Mouse (Mus musculus): ENCODE measurements around the gene Prdm11. TPM values are rescaled to one million over a fixed set of nuclear protein-coding genes. Genes with fewer than 3 reads are reported as not detected.

Prdm11 gene
- total and polyA plus RNA-seq, 2 experiments from 2014 or later, result 3.5 to 14.9 TPM

DNA sequence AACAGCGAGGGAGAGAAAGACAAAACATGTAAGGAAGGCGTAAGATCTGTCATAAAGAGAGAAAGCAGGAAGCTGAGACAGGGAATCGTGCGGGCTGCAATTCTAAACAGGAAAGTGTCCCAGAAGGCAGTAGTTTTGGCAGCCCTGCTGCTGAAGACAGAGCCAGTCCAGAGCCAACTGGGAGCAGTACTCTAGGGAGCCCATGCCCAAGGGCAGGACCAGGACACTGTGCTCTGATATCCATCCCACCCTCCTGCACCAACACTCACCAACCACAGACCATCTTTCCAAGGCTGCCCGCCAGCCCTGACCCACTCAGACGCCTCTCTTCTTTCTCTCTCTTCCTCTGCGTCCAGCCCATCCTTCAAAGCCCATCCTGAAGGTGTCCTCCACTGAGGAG, 5.1 kb downstream of the Prdm11 start:
- TF ChIP-seq CTCF (IDR thresholded peaks at IDR 0.05; ENCODE audit: low read depth), result no peak
- ATAC-seq (no peak), DNase-seq (ENCODE audit: low spot score) (no peak)
- WGBS, result 64% methylated on average over 7 of the region's 7 CpGs
- Histone ChIP-seq H3K27me3 (ENCODE audit: insufficient read depth, low read length) (no peaks in the 10 kb centered on the region), H3K36me3 (ENCODE audit: insufficient read depth, low read length) (no peaks in the 10 kb centered on the region), H3K27ac (no peak overlapping the region), H3K4me3 (ENCODE audit: low read length) (no peak overlapping the region), H3K9ac (replicated peaks; ENCODE audit: low read length) (no peak overlapping the region), H3K9me3 (ENCODE audit: low read length) (no peaks in the 10 kb centered on the region), H3K4me1 (ENCODE audit: insufficient read depth, low read length) (peaks cover 24% of the 10 kb centered on the region; the same call in 1 of the 2 replicates), H3K4me2 (ENCODE audit: low read depth, low read length) (no peak overlapping the region)

DNA sequence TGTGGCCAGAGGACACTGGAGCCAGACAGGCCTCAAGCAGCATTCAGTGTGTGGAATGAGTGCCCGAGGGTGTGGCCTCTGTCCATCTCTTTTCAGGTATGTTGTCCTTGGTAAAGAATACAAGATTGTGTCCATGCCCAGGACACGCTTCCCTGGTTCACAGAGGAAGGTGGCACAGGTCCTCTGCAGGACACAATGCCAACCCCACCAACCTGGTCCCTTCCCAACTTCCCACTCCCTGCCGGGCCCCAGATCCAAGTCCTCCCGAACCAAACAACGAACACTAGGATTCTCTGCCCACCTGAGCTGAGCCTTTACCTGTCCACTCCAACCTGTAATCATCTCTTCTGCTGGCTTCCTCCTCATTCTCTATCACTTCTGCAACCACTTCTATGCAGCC, 6.3 kb downstream of the Prdm11 start:
- DNase-seq (ENCODE audit: low spot score) (no peak), ATAC-seq (no peak)
- no peak overlapping the region for H3K4me3 ChIP-seq (ENCODE audit: low read length)
- no peak overlapping the region for H3K9ac ChIP-seq (replicated peaks; ENCODE audit: low read length)
- no peaks in the 10 kb centered on the region for H3K27me3 ChIP-seq (ENCODE audit: insufficient read depth, low read length)
- H3K9me3 ChIP-seq (ENCODE audit: low read length), result no peaks in the 10 kb centered on the region
- peaks cover 20% of the 10 kb centered on the region; the same call in 1 of the 2 replicates for H3K4me1 ChIP-seq (ENCODE audit: insufficient read depth, low read length)
- no peak overlapping the region for H3K27ac ChIP-seq
- no peak for TF ChIP-seq CTCF (IDR thresholded peaks at IDR 0.05; ENCODE audit: low read depth)
- H3K36me3 ChIP-seq (ENCODE audit: insufficient read depth, low read length), result no peaks in the 10 kb centered on the region
- WGBS, result 93% methylated on average over 5 of the region's 5 CpGs
- no peak overlapping the region for H3K4me2 ChIP-seq (ENCODE audit: low read depth, low read length)

DNA sequence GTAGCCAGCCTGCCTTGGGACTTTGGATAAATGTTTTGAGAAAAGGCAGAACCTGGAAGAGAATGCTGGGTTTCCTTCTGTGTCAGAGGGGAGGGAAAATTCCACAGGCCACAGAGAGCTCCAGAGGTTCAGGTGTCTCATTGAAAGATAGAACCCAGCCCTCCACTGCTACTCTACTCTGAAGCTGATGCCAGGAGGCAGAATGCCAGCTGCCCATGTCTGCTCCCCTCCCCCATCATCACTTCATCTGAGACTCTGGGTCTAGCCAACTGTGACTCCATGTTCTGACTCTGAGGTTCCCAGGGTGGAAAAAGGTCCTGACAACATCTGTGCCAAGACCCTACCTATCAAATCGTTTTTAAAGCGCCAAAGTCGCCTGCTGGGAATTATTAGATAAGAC, 6.9 kb downstream of the Prdm11 start:
- H3K4me3 ChIP-seq (ENCODE audit: low read length), result no peak overlapping the region
- peaks cover 13% of the 10 kb centered on the region; the same call in 1 of the 2 replicates for H3K4me1 ChIP-seq (ENCODE audit: insufficient read depth, low read length)
- DNase-seq (ENCODE audit: low spot score) (peak; percentile 36), ATAC-seq (no peak)
- no peaks in the 10 kb centered on the region for H3K27me3 ChIP-seq (ENCODE audit: insufficient read depth, low read length)
- no peaks in the 10 kb centered on the region for H3K36me3 ChIP-seq (ENCODE audit: insufficient read depth, low read length)
- WGBS, result 72% methylated on average over 3 of the region's 3 CpGs
- H3K9ac ChIP-seq (replicated peaks; ENCODE audit: low read length), result no peak overlapping the region
- H3K27ac ChIP-seq, result no peak overlapping the region
- H3K9me3 ChIP-seq (ENCODE audit: low read length), result no peaks in the 10 kb centered on the region
- TF ChIP-seq CTCF (IDR thresholded peaks at IDR 0.05; ENCODE audit: low read depth), result no peak
- no peak overlapping the region for H3K4me2 ChIP-seq (ENCODE audit: low read depth, low read length)

DNA sequence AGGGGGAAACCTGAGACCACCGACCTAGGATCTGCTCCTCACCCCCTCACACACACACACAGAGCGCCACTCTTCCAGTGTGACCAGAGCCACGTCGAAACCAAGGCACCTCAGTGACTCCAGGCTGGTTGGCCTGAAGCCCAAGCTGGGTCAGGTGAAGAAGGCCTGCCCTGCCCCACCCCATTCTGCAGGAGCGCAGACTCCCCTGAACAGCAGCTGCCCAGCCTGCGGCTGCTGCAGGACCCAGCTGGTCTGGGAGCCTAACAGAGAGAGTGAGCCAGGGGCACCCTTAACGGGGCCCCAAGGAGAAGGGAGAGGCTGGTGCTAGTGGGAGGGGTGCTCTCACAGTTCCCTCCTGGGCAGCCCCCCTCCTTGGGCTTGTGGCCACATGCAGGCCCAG, 10.3 kb downstream of the Prdm11 start:
- no peak overlapping the region for H3K27ac ChIP-seq
- H3K4me1 ChIP-seq (ENCODE audit: insufficient read depth, low read length), result peaks cover 9% of the 10 kb centered on the region; the same call in 1 of the 2 replicates
- no peak for DNase-seq (ENCODE audit: low spot score)
- no peak for TF ChIP-seq CTCF (IDR thresholded peaks at IDR 0.05; ENCODE audit: low read depth)
- H3K4me2 ChIP-seq (ENCODE audit: low read depth, low read length), result no peak overlapping the region
- no peaks in the 10 kb centered on the region for H3K36me3 ChIP-seq (ENCODE audit: insufficient read depth, low read length)
- WGBS, result 36% methylated on average over 7 of the region's 7 CpGs
- H3K27me3 ChIP-seq (ENCODE audit: insufficient read depth, low read length), result no peaks in the 10 kb centered on the region
- no peaks in the 10 kb centered on the region for H3K9me3 ChIP-seq (ENCODE audit: low read length)
- H3K4me3 ChIP-seq (ENCODE audit: low read length), result no peak overlapping the region
- no peak overlapping the region for H3K9ac ChIP-seq (replicated peaks; ENCODE audit: low read length)
- no peak for ATAC-seq

DNA sequence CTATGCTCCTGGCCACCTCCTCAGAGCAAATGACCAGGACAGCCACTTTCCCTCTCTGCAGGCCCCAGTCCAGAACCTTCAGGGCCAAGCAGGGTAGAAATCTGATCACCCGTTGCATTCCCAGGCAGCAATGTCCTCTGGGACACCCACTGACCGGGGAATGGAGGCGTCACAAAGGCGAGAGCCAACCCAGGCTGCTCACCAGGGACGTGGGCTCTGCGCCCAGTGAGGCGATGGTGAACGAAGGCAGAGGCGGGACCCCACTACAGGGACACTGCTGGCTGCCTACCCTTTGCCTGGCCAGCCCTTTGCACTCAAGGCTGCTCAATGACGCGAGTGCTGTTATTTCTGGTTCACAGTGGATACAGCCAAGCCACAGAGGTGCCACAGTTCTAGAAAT, 13.3 kb downstream of the Prdm11 start:
- no peaks in the 10 kb centered on the region for H3K9me3 ChIP-seq (ENCODE audit: low read length)
- H3K9ac ChIP-seq (replicated peaks; ENCODE audit: low read length), result no peak overlapping the region
- 49% methylated on average over 11 of the region's 11 CpGs for WGBS
- no peaks in the 10 kb centered on the region for H3K36me3 ChIP-seq (ENCODE audit: insufficient read depth, low read length)
- H3K4me1 ChIP-seq (ENCODE audit: insufficient read depth, low read length), result peaks cover 28% of the 10 kb centered on the region
- TF ChIP-seq CTCF (IDR thresholded peaks at IDR 0.05; ENCODE audit: low read depth), result no peak
- no peak overlapping the region for H3K4me2 ChIP-seq (ENCODE audit: low read depth, low read length)
- no peaks in the 10 kb centered on the region for H3K27me3 ChIP-seq (ENCODE audit: insufficient read depth, low read length)
- DNase-seq (ENCODE audit: low spot score), result no peak
- no peak overlapping the region for H3K4me3 ChIP-seq (ENCODE audit: low read length)
- H3K27ac ChIP-seq, result peak overlapping the region; percentile 73
- ATAC-seq, result no peak

DNA sequence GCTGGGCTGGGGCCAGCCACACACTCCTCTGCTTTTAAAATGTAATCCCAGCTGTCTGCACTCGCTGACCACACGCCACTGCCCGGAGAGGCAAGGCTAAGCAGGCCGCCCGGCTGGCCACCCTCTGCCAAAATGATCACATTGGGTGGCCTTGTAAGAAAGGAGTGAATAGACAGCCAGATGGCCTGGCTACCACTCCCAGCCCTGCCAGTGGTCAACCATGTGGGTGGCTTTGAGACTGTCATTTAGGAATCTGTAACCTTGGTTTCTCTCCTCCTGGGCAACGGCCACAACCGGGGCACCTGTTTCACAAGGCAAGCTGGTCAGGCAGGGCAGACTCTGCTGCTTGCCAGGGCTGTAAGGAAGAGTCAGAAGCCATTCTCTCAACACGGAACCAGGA, 13.9 kb downstream of the Prdm11 start:
- 39% methylated on average over 8 of the region's 8 CpGs for WGBS
- Histone ChIP-seq H3K27ac (peak overlapping the region; percentile 73), H3K27me3 (ENCODE audit: insufficient read depth, low read length) (no peaks in the 10 kb centered on the region), H3K4me1 (ENCODE audit: insufficient read depth, low read length) (peaks cover 28% of the 10 kb centered on the region), H3K4me2 (ENCODE audit: low read depth, low read length) (no peak overlapping the region), H3K36me3 (ENCODE audit: insufficient read depth, low read length) (no peaks in the 10 kb centered on the region), H3K9ac (replicated peaks; ENCODE audit: low read length) (no peak overlapping the region), H3K9me3 (ENCODE audit: low read length) (no peaks in the 10 kb centered on the region), H3K4me3 (ENCODE audit: low read length) (no peak overlapping the region)
- TF ChIP-seq CTCF (IDR thresholded peaks at IDR 0.05; ENCODE audit: low read depth), result no peak
- peak; percentile 70 for ATAC-seq
- peak; percentile 76 for DNase-seq (ENCODE audit: low spot score)

DNA sequence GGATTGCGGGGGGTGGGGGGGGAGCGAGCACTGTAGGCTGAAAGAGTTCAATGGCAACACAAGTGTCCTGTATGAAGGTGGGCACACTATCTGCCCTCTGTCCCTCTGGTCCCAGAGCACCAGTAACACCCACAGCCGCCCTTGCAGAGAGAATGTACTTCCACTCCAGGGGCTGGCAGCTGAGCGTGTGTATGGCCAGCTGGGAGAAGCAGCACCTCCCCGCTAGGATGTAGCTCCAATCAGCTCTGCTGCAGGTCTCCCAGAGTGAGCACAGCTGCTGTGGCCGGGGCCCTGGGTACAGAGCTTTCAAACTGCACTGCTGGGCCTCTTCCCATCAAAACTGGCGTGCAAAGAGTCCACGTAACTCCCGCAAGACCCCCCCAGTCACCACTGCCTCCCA, 14.9 kb downstream of the Prdm11 start:
- H3K4me1 ChIP-seq (ENCODE audit: insufficient read depth, low read length), result peaks cover 28% of the 10 kb centered on the region
- no peaks in the 10 kb centered on the region for H3K9me3 ChIP-seq (ENCODE audit: low read length)

More for the DNA sequence above, 14.9 kb downstream of the Prdm11 start:
- H3K4me3 ChIP-seq (ENCODE audit: low read length), result no peak overlapping the region
- no peak for ATAC-seq
- no peak for TF ChIP-seq CTCF (IDR thresholded peaks at IDR 0.05; ENCODE audit: low read depth)
- peak overlapping the region; percentile 73; the same call in 1 of the 2 replicates for H3K27ac ChIP-seq
- no peak for DNase-seq (ENCODE audit: low spot score)
- H3K4me2 ChIP-seq (ENCODE audit: low read depth, low read length), result no peak overlapping the region
- no peaks in the 10 kb centered on the region for H3K36me3 ChIP-seq (ENCODE audit: insufficient read depth, low read length)
- 51% methylated on average over 9 of the region's 9 CpGs for WGBS
- no peak overlapping the region for H3K9ac ChIP-seq (replicated peaks; ENCODE audit: low read length)
- H3K27me3 ChIP-seq (ENCODE audit: insufficient read depth, low read length), result no peaks in the 10 kb centered on the region

All from hindbrain, postnatal 0 days (tissue).